Mouse (Mus musculus): ENCODE data around the gene Mpv17l2. TPM values are rescaled to one million over a fixed set of nuclear protein-coding genes. Genes with fewer than 3 reads are reported as not detected.

Mpv17l2 gene
- total RNA-seq, 2 experiments from 2014 or later, result 30.1 to 31.4 TPM

DNA sequence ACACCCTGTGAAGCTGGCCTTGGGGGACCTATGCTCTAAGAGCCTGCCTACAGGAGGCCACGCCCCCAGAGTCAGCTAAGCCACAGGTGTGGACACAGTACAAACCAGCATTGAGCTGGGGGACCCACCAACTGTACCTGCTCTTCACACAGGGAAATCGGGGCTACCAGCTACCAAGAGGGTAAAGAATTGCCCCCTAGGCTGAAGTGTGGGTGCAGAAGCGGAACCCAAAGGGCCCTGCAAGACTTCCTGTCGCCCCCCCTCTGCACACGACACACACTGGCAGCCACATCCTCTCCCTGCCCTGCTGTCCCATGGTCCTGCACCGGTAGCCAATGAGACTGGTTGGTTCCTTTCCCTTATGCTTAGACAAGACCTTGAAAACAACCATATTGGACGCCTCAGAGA, 30.6 kb upstream of the Mpv17l2 start:
- DNase-seq, result no peak

DNA sequence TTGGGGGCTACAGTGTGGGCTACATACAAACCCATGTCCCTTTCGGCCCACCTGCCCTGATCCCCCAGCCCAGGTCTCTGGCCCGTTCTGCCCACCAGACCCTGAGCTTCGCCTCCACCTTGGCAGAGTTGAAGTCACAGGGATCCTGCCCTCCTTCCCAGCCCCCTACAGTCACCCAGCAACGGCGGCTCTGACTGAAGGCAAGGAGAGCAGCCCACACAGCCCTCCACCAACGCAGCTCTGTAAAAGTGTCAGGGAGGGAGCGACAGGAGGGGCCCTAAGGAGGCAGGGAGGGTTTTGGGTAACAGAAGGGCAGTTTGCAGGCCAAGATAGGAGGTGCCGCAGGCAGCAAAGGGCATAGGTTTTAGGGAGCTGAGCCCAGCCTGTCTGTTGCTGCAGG, 30.1 kb upstream of the Mpv17l2 start:
- no peak for DNase-seq

GRCm38 (mm10) chr8:70789046-70789445, 28.3 kb upstream of the Mpv17l2 start:
- no peak for DNase-seq

DNA sequence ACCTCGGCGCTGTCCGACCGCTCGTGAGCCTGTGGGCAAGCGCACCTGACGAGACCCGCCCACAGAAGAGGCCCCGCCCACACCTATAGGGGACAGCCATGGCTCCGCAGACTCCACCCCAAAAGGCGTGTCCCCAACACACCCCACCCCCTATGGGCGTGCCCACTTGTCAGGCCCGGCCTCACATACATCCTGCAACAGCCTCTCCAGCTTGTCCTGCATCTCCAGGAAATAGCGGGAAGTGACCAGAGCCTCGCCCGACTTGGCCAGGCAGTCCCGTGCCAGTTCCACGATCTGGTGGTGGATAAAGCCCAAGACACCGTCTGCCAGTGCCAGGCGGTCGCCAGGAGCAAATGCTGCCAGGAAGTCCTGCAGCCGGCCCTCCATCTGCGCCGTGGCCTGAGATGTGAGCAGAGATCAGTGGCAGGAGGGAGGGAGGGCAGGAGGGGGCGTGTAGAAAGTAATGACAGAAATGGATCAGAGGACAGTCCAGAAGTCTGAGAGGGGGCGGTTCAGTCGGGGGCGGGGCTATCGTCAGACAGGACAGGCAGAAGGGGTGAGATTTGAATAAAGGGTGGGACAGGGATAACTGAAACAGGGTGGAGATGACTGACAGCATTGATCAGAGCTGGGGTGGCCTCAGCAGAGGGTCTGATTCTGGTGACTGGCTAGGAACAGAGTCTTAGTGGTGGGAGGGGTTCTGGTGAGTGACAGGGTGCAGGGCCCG, 27.4 kb upstream of the Mpv17l2 start:
- no peak for DNase-seq

DNA sequence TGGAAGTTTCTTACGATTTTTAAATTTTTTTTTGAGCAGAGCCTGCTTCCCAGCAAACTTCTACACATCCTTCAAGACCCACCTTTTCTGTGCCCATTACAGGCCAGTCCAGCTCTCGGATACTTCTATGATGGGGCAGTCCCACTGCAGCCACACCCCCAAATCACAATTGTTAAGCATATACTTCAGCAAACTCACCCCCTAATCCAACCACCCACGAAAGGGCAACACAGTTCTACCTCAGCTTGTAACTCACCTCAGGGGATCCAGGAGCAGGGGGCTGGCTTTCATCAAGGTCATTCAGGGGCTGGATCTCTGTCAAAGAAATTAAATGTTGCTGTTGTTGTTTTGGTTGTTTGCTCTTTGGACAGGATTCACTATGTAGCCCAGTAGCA, 26.3 kb upstream of the Mpv17l2 start:
- DNase-seq, result no peak

DNA sequence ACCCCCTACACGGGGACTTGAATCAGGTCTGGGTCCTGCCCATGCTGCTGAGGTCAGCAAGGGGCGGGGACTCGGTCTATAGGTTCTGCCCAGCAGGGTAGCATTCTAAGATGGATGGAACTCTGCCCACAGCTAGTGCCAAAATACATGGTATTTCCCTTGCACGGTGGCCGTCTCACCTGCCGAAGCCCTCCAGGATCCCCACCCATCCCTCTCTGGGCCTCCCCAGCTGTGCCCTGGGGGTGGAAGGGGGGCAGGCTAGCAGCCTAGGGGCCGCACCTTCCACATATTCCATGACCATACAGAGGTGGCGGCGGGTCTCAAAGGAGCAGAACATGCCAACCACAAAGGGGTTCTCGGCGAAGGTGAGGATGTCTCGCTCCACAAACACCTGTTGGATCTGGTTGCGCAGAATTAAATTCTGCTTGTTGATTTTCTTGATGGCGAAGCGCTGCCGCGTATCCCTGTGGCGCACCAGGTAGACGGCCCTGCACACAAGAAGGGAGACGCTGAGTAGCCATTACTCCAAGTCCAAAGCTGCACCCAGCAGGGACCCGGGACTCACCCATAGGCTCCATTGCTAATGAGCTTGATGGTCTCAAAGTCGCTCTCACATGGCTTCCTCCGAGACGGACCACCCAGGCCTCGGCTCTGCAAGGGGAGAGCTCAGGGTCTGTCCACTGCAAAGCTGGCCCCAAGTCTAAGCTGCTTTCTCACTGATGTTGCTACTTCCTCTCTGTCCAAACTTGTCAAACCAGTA, 25.7 kb upstream of the Mpv17l2 start:
- no peak for DNase-seq

GRCm38 (mm10) chr8:70780093-70780492, 19.3 kb upstream of the Mpv17l2 start:
- no peak for DNase-seq

GRCm38 (mm10) chr8:70776496-70777444, 16.0 kb upstream of the Mpv17l2 start, which contains the start of gene Pik3r2:
Pik3r2 (minus strand) TSS chr8:70776713.
- DNase-seq, result peak; percentile 99

- peak; percentile 16 for DNase-seq
These were observed 15.2 kb upstream of the Mpv17l2 start for GRCm38 (mm10) chr8:70775851-70776495.

GRCm38 (mm10) chr8:70775227-70775626, 14.5 kb upstream of the Mpv17l2 start:
- no peak for DNase-seq

GRCm38 (mm10) chr8:70774740-70775139, 14.0 kb upstream of the Mpv17l2 start:
- DNase-seq, result peak; percentile 25

DNA sequence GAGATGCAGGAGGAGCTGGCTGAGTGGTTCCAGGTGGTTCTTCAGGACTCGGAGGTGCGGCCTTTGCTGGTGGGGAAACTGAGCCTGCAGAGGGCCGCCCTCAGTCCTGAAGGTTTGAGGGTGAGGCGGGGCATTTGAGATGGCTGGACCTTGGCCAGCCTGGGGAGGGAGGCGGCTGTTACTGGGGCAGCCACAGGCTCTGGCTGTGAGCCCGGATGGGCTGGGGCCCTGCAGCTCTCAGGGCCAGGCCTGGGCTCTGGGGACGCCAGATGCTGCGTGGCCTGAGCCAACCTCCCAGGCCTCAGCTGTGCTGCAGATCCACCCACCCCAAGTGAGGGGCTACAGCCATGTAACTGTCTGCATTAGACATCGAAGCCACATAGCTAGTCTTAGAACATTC, 13.1 kb upstream of the Mpv17l2 start:
- DNase-seq, result peak; percentile 90

- DNase-seq, result peak; percentile 21
These were observed 12.7 kb upstream of the Mpv17l2 start for GRCm38 (mm10) chr8:70773410-70773809.

DNA sequence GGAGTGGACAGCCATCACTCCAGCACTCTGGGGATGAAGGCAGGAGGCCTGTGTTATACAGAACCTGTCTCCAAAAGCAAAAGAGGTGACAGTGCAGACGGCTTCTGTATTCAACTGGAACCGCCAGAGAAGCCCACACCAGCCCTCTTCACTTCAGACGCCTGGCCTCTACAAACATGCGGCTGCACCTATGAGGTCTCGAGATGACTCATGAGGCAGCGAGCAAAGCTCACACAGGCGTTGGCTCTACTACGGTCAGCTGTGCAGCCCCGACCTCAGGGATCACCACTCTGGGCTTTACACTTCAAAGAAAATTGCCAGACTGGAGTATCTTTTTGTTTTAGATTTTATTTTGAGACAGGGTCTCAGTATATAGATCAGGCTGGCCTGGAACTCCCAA, 12.1 kb upstream of the Mpv17l2 start:
- no peak for DNase-seq

DNA sequence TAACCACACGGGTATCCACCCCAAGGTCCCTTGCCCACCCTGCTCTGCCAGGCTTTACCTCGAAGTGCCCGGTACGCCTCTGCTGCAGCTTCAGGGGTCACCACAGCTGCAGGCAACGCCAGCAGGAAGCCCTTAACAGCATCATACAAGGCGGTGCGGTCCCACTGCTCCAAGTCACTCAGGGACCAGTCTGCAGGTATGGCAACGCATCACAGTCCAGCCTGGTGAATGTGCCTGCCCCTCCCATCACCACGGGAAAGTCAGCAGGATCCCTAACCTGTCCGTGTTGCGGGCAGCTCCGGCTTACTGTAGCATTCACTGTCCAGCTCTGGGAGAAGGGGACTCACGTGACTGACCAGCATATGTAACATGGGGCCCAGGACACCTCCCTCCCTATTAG, 11.3 kb upstream of the Mpv17l2 start:
- no peak for DNase-seq

DNA sequence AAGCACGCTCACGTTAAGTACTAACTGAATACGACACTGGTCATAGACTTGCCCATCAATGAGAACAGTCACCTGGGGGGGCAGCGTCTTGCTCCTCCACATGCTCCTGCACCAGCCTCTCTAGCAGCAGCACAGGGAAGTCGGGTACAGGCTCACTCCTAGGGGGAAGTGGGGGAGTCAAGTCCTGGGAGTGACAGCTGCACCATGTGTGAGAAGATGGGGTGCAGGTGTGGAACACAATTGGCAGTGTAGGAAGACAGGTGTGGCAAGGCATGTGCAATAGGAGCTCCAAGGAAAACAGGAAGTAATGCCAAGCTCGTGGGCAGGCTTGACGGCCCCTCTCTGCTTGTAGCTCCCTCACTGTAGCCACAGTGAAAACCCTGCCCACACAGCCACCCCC, 10.5 kb upstream of the Mpv17l2 start:
- DNase-seq, result no peak

DNA sequence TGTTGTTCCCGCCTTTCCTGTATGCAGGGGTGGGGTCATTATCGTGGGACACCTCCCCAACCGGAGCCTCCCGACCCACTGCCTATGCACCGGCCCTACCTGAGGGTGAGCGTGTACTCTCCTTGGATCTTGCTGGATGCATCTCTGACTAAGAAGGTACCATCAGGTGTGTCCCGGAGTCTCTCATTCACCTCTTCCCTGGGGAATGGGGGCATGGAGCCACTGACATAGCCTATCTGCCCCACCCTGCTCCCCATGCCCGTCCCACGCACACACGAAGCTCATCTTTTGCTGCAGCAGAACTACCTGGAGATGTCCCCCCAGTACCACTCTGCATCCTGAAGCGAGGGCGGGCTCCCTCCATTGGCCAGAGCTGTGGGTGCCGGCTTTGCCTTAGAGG, 10.0 kb upstream of the Mpv17l2 start:
- no peak for DNase-seq

- DNase-seq, result no peak
These were observed 9.1 kb upstream of the Mpv17l2 start for GRCm38 (mm10) chr8:70769858-70770257.

DNA sequence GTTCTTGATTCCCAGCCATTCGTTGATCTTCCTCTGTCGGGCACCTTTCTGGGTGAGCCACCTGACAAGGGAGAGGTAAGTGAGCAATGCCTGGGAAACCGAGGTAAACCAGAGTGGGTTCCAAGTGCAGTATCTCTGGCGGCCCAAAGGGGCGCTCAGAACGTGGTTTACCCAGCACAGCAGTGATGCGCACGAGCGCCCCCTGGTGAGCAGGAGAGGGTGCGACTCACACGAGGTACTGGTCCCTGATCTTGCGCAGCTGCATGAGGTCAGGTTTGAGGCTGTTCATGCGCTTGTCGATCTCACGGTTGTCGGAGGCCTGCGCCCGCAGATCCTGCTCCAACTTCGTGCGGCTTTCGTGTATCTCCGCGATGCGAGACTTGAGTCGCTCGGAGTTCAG, 8.6 kb upstream of the Mpv17l2 start:
- peak; percentile 99 for DNase-seq

DNA sequence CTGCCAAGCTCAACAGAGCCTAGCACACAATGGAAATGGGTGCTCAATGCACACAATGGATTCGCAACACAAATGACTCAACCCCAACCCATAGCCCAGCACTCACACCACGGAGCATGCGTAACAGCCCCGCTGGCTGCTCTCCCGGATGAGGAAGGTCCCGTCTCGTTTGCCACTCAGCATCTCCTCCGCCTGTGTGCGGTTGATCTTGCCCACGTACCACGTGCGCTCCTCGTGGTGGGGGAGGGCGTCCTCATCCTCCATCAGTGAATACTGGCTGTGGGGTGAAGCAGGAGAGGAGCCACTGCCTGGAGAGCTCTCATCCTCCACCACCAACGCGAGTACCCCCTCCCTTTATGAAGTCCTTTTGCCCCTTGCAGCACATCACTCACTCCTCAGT, 8.2 kb upstream of the Mpv17l2 start:
- DNase-seq, result no peak

DNA sequence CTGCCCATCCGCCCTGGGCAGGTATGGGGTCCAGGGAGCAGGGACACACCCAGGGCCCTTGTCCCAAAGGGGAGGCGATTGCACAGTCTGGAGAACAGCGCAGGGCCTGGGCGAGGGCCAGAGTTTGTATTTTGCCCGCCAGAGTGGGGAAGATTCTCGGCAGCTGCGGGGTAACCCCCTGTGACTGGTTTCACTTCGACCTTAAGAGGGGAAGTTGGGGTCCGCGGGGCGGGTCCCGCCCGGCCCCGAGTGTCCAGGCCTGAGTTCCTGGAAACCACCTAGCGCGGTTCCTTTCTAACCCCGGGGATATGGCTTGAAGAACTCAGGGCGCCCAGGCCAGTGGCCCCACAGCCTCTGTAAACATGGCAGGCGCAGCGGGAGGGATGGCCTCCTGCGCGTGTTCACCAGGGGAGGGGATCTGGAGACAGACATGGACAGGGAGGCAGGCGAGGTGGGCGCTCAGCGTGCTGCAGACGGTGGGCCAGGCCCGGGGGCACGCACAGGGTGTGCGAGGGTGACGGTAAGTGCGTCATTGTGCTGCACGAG, 7.6 kb upstream of the Mpv17l2 start:
- peak; percentile 25 for DNase-seq

GRCm38 (mm10) chr8:70767503-70767902, 6.8 kb upstream of the Mpv17l2 start:
- DNase-seq, result no peak
